Mouse (Mus musculus) midbrain, embryonic 11.5 days (tissue): ENCODE measurements around the gene L3mbtl4. TPM values are rescaled to one million over a fixed set of nuclear protein-coding genes. Genes with fewer than 3 reads are reported as not detected.
"Not testable (repeated sequence)": the region's sequence is repeated elsewhere in the genome, so short reads cannot be mapped to it uniquely, and the experiment has no call there.

Experiments used
- ATAC-seq: fragments of 200-750 bp; cut with Nextera tagmentation; 2 replicates; pipeline ENCODE4 v1.8.0; 2017; ENCODE audit warnings: moderate TSS enrichment, moderate library complexity; ENCODE audit not compliant: low FRiP score
- DNase-seq: peaks from one replicate; pipeline ENCODE4 v3.0.0; 2015; ENCODE audit warnings: low spot score; ENCODE audit errors: missing footprints
- H3K27ac ChIP-seq: fragments of 300-500 bp; sonication (generic); 2 replicates; pipeline ENCODE4 v1.5.1; 2014; ENCODE audit warnings: low read depth, low read length
- H3K27me3 ChIP-seq: fragments of 300-500 bp; sonication (generic); 2 replicates; pipeline ENCODE4 v1.6.1; 2014; ENCODE audit warnings: mild to moderate bottlenecking, low read length, moderate library complexity, mixed read lengths; ENCODE audit not compliant: control insufficient read depth, insufficient read depth
- H3K36me3 ChIP-seq: fragments of 300-500 bp; sonication (generic); 2 replicates; pipeline ENCODE4 v1.6.1; 2014; ENCODE audit warnings: mild to moderate bottlenecking, low read length, moderate library complexity, mixed read lengths; ENCODE audit not compliant: control insufficient read depth, insufficient read depth
- H3K4me1 ChIP-seq: fragments of 300-500 bp; sonication (generic); 2 replicates; pipeline ENCODE4 v1.6.1; 2014; ENCODE audit warnings: low read length; ENCODE audit not compliant: control insufficient read depth, insufficient read depth
- H3K4me2 ChIP-seq: fragments of 300-500 bp; sonication (generic); 2 replicates; pipeline ENCODE4 v1.6.1; 2014; ENCODE audit warnings: mild to moderate bottlenecking, moderate library complexity
- H3K4me3 ChIP-seq: fragments of 300-500 bp; sonication (generic); 2 replicates; pipeline ENCODE4 v1.5.1; 2014; ENCODE audit warnings: low read depth, low read length
- H3K9ac ChIP-seq: fragments of 300-500 bp; sonication (generic); 2 replicates; pipeline ENCODE4 v1.6.1; 2014; ENCODE audit warnings: low read length
- H3K9me3 ChIP-seq: fragments of 300-500 bp; sonication (generic); 2 replicates; pipeline ENCODE4 v1.6.1; 2016; ENCODE audit warnings: low read length; ENCODE audit not compliant: control insufficient read depth
- WGBS: fragments of 180-500 bp; shearing (Covaris S2); extraction: QIAGEN DNeasy Blood & Tissue Kit; methylation state at CpG from one replicate; pipeline ENCODE4 v1.1.7; 2014; 5-methylcytosine and 5-hydroxymethylcytosine counted together
- polyA plus RNA-seq: library from polyadenylated mRNA; unstranded; fragments of >200 nt; fragmentation: Nextera tagmentation; extraction: Ambion mirVana; gene quantifications from 2 replicates; pipeline ENCODE4 v1.2.1, GENCODE M21; 2014

Gene L3mbtl4
- polyA plus RNA-seq, 1 experiment from 2014 or later: 0.11 TPM

DNA sequence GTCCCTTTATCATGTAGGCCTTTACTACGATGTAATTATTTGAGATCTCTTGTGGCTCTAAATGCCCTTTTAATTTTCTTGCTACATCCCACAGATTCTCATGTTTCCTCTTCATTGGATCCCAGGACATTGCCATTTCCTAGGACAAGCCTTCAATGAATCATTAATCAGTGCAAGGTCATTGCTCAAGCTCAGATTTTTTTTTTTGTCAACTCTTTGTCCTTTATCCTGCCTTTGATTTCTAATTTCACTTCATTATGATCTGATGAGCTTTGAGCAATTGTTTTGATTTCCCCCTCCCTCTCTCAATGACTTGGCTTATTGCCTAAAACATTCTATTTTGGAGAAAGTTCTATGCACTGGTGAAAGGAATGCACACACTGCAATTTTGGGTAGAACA, 177.3 kb downstream of the L3mbtl4 start:
- Histone ChIP-seq H3K4me1 (no peaks in the 10 kb centered on the region), H3K36me3 (no peaks in the 10 kb centered on the region), H3K4me2 (no peak overlapping the region), H3K27ac (no peak overlapping the region), H3K9ac (no peak overlapping the region), H3K9me3 (no peaks in the 10 kb centered on the region), H3K27me3 (no peaks in the 10 kb centered on the region), H3K4me3 (no peak overlapping the region)
- WGBS: 92% methylated on average over 1 of the region's 1 CpGs
- DNase-seq (no peak), ATAC-seq (no peak)

DNA sequence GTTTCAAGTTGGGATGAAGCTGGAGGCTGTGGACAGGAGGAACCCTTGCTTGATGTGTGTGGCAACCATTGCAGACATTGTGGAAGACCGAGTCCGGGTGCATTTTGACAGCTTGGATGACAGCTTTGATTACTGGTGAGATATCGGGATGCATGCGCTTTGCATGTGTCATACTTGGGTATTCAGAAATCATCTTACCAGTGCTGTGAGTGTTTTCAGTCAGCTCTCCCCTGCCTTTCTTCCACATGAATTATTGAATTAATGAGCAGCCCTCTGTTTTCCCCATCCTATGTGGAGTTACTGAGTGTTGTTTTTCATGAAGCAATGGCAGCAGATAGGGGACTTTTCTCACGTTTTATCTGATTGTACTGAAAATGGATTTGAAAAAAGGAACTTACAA, 187.9 kb downstream of the L3mbtl4 start:
- Histone ChIP-seq H3K27ac (no peak overlapping the region), H3K9ac (no peak overlapping the region), H3K36me3 (no peaks in the 10 kb centered on the region), H3K4me3 (no peak overlapping the region), H3K27me3 (no peaks in the 10 kb centered on the region), H3K4me1 (no peaks in the 10 kb centered on the region), H3K9me3 (no peaks in the 10 kb centered on the region), H3K4me2 (no peak overlapping the region)
- 89% methylated on average over 5 of the region's 5 CpGs for WGBS
- no peak for ATAC-seq
- no peak for DNase-seq

DNA sequence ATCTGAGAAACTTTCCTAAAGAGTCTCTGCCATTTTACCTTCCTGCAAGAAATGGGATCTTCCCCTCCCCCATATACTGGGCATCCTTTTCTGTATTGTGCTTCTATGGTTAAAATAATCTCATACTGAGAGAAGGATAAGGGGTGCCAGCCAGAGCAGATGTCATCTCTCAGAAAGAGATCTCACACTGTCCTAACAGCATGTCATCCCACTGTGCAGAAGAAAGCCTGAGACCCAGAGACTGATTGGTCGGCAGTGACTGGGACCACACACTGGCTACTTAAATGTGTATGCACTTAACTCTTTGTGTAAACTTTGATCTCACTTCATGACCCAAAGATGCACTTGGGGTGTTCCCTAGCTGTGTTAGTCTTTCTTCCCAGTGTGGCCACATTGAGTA, 193.7 kb downstream of the L3mbtl4 start:
- Histone ChIP-seq H3K27me3 (no peaks in the 10 kb centered on the region), H3K27ac (no peak overlapping the region), H3K4me1 (no peaks in the 10 kb centered on the region), H3K36me3 (no peaks in the 10 kb centered on the region), H3K9ac (no peak overlapping the region), H3K9me3 (no peaks in the 10 kb centered on the region), H3K4me2 (no peak overlapping the region), H3K4me3 (no peak overlapping the region)
- 45% methylated on average over 1 of the region's 1 CpGs for WGBS
- DNase-seq (no peak), ATAC-seq (no peak)

DNA sequence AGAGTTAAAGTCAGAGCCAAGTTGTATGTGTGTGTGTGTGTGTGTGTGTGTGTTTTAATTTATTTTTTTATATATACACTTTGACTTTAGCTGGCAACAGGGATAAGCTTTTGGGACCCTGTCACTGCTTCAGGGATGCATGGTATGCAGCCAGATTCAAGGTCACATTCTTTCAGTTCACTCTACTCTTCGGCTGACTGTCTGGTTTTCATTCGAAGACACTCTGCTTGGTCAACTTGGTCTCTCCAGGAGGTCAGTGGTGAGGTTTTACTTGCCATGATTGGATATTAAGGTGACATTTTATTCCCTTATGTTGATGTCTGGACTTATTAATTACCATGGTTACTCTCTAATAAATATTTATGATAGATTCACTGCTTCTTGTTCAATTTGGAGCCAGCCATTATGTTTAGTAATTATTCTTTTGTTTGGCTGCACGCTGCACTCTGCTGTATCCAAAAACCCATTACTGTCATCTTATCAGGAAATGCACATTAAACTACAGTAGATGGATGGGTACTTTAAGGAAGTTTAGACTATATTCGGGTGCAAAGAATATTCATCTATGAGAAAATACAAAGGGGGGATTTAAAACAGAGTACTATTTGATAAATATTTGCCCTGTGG, 216.6 kb downstream of the L3mbtl4 start:
- Histone ChIP-seq H3K4me3 (no peak overlapping the region), H3K9ac (no peak overlapping the region), H3K36me3 (no peaks in the 10 kb centered on the region), H3K27me3 (no peaks in the 10 kb centered on the region), H3K27ac (no peak overlapping the region), H3K9me3 (no peaks in the 10 kb centered on the region), H3K4me2 (no peak overlapping the region), H3K4me1 (no peaks in the 10 kb centered on the region)
- ATAC-seq (peak; percentile 63; the same call in 1 of the 2 replicates), DNase-seq (no peak)
- whole genome bisulfite sequencing: 69% methylated on average over 4 of the region's 4 CpGs

DNA sequence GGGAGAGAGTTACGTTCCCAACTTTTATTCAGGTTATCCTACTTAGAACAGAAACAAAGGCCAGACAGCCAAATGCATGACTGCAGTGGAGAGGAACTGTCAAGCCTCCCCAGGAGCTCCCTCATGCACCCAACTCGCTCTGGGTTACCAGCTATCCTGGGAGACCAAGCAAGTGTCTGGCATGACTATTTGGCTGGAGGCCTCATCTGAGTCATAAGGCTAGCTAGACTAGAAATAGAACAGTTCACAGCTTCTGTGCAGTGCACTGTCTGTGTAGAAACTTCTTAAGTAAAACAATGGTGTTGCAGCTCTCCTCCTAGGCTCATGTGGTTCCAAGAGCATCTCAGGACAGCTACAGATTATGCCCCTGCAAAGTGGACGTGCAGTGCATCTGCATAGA, 218.6 kb downstream of the L3mbtl4 start:
- no peaks in the 10 kb centered on the region for H3K27me3 ChIP-seq
- no peak overlapping the region for H3K4me3 ChIP-seq
- DNase-seq: no peak
- no peak overlapping the region for H3K27ac ChIP-seq
- no peak for ATAC-seq
- WGBS: 83% methylated on average over 3 of the region's 3 CpGs
- no peaks in the 10 kb centered on the region for H3K36me3 ChIP-seq
- no peaks in the 10 kb centered on the region for H3K9me3 ChIP-seq
- no peak overlapping the region for H3K4me2 ChIP-seq
- H3K4me1 ChIP-seq: no peaks in the 10 kb centered on the region
- no peak overlapping the region for H3K9ac ChIP-seq

DNA sequence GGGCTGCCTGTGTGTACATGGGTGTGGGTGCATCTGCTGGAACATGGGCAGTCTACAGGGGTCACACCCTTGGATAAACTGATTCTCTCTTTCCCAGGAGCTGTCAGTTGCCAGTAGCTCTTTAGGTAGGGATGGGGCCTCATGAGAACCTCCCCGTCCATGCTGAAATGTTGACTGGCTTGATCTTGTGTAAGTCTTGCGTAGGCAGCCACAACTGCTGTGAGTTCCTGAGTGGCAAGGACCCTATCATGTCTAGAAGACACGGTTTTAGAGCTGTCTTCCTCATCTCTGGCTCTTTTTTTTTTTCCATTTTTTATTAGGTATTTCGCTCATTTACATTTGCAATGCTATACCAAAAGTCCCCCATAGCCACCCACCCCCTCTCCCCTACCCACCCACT, 229.4 kb downstream of the L3mbtl4 start:
- H3K9ac ChIP-seq, H3K9me3 ChIP-seq, ATAC-seq, H3K27me3 ChIP-seq, H3K4me3 ChIP-seq, H3K4me1 ChIP-seq, H3K4me2 ChIP-seq, H3K27ac ChIP-seq, DNase-seq, H3K36me3 ChIP-seq: not testable (repeated sequence)
- WGBS: 84% methylated on average over 2 of the region's 4 CpGs

DNA sequence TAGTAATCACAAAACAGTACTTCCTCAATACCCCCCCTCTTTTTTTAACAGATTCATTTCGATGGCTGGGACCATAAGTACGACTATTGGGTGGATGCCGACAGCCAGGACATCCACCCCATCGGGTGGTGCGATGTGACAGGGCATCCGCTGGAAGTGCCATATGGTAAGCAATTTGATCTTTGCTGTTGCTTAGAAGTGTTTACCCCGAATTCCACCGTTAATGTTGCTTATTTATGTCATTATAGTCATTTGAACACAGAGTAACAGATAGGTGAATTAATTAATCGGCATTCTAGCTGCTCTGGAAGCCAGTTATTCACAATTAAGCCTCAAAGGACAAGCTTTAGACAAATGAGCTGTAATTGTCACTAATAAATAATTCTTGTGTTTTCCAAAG, 286.1 kb downstream of the L3mbtl4 start:
- no peak overlapping the region for H3K4me2 ChIP-seq
- H3K4me1 ChIP-seq: no peaks in the 10 kb centered on the region
- 87% methylated on average over 9 of the region's 9 CpGs for WGBS
- no peak overlapping the region for H3K27ac ChIP-seq
- H3K36me3 ChIP-seq: no peaks in the 10 kb centered on the region
- no peak for ATAC-seq
- H3K9ac ChIP-seq: no peak overlapping the region
- H3K9me3 ChIP-seq: no peaks in the 10 kb centered on the region
- no peak for DNase-seq
- no peaks in the 10 kb centered on the region for H3K27me3 ChIP-seq
- H3K4me3 ChIP-seq: no peak overlapping the region

DNA sequence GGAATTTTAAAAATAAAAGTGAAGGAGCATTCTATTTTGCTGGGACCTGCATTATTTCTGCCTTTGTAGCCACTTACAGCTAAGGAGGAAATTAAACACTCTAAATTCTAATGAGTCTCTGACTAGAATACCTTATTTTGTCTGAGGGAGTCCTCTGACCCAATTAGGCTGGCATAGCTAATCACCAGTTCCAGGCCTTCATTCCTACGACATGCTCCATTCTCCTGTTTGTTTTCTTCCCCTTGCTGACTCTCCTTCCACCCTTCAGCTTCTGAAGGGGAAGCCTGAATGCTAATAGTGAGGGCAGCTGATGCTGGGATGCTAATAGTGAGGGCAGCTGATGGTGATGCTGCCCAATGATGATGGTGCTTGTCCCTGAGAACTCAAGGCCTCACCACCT, 286.7 kb downstream of the L3mbtl4 start:
- ATAC-seq (no peak), DNase-seq (no peak)
- no peaks in the 10 kb centered on the region for H3K36me3 ChIP-seq
- 42% methylated on average over 1 of the region's 1 CpGs for WGBS
- H3K9ac ChIP-seq: no peak overlapping the region
- no peak overlapping the region for H3K27ac ChIP-seq
- no peak overlapping the region for H3K4me2 ChIP-seq
- H3K27me3 ChIP-seq: no peaks in the 10 kb centered on the region
- H3K4me1 ChIP-seq: no peaks in the 10 kb centered on the region
- no peak overlapping the region for H3K4me3 ChIP-seq
- H3K9me3 ChIP-seq: no peaks in the 10 kb centered on the region

DNA sequence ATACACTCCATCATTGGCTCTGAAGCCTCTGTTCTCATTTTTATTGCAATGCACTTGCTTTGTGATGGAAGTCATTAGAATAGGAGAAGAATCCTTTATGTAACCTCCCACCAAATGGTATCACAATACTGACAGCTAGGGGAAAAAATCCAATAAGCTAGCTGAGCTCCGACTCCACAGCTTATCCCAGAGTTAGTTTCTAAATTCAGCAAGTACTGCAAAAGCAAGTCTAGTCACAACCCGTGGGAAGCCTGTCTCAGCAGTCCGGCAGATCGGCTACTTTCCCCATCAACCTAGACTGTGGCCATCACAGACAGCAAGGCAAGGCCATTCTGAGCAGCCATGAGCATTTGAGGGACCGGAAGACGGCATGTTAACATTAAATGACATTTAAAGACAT, 298.2 kb downstream of the L3mbtl4 start:
- DNase-seq (no peak), ATAC-seq (no peak)
- H3K4me3 ChIP-seq: no peak overlapping the region
- H3K27ac ChIP-seq: no peak overlapping the region
- no peaks in the 10 kb centered on the region for H3K4me1 ChIP-seq
- WGBS: 91% methylated on average over 6 of the region's 6 CpGs
- H3K9ac ChIP-seq: no peak overlapping the region
- no peak overlapping the region for H3K4me2 ChIP-seq
- H3K36me3 ChIP-seq: no peaks in the 10 kb centered on the region
- no peaks in the 10 kb centered on the region for H3K27me3 ChIP-seq
- H3K9me3 ChIP-seq: no peaks in the 10 kb centered on the region
